Mouse (Mus musculus) right cerebral cortex, postnatal 14 days (tissue): ENCODE results near the gene Slc25a45.
A peak's percentile ranks its signal among the peaks of the same experiment; 100 is the strongest.
"Not testable (repeated sequence)": the region's sequence is repeated elsewhere in the genome, so short reads cannot be mapped to it uniquely, and the experiment has no call there.

Source experiments
- DNase-seq: peaks from one replicate; pipeline ENCODE4 v3.0.0; 2022

Slc25a45 gene

GRCm38 (mm10) chr19:5862335-5863085, 15.1 kb upstream of the Slc25a45 start:
- DNase-seq, result no peak

DNA sequence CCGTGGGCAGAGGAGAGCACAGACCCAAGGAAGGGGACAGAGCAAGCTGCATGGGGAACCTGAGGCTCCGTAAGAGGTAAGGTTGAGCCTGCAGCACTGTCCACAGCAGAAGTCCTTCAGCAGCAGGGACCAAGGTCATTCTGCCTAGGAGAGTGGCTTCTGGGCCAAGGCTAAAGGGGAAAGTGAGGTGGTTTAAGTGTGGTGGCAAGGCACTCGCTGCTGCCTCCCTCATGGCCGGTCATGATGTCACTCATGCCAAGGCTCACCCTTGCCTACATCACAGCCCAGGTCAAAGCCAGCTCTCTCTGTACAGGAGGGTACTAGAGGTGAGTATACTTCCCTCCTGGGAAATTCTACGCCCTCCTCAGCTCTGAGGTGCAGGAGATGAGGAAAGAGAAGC, 13.8 kb upstream of the Slc25a45 start:
- DNase-seq, result no peak

GRCm38 (mm10) chr19:5864710-5865398, 12.8 kb upstream of the Slc25a45 start:
- DNase-seq, result no peak

DNA sequence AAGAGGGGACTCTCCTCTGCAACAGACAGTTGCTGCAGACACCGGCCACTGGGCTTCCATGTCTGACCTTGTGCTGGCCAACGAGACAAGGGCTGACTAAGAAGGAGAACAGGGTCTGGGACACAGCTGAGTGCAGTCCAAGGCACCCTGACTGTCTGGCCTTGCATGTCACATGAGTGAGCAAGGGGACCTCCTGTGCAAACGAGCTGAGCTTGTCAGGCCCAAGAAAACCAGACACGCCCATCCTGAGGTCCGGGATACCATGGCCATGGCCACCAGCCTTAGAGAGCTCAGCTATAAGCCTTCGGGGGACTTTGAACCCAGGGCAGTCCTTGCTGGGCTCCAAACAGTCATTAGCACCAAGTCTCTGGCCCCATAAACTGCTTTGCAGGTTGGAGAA, 9.5 kb upstream of the Slc25a45 start:
- no peak for DNase-seq

GRCm38 (mm10) chr19:5871273-5871672, 6.3 kb upstream of the Slc25a45 start:
- no peak for DNase-seq

DNA sequence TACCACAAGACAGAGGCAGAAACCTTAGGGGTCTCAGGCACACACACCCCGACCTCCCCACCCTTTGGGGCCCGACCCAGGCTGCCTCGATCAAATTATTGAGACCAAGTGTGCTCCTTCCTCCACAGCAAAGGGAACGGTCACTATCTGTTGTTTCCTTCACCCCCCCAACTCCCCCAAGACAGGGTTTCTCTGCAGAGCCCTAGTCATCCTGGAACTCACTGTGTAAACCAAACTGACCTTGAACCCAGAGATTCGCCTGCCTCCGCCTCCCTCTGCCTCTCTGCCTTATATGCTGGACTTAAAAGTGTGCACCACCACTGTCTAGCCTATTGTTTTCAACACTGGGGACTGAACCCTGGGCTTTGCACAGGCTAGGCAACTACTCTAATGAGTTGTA, 5.9 kb upstream of the Slc25a45 start:
- DNase-seq, result no peak

DNA sequence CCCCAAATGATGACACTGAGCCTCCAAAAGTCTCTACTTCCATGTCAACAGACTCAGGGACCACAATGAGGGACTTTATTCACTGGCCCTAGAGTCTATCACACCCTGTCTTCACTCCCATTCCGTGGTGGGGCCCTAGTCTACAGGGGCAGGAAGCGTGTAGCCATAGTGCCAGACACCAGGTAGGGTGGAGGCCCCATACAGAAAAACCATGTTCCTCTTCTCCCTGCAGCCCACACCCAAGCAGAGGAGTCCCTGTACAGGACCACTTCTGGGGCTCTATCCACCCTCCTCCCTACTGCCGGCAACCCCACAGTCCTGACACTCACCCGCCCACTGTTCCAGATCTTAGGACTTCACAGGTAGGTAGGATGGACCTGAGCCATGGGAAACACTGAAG, 5.1 kb upstream of the Slc25a45 start:
- no peak for DNase-seq

DNA sequence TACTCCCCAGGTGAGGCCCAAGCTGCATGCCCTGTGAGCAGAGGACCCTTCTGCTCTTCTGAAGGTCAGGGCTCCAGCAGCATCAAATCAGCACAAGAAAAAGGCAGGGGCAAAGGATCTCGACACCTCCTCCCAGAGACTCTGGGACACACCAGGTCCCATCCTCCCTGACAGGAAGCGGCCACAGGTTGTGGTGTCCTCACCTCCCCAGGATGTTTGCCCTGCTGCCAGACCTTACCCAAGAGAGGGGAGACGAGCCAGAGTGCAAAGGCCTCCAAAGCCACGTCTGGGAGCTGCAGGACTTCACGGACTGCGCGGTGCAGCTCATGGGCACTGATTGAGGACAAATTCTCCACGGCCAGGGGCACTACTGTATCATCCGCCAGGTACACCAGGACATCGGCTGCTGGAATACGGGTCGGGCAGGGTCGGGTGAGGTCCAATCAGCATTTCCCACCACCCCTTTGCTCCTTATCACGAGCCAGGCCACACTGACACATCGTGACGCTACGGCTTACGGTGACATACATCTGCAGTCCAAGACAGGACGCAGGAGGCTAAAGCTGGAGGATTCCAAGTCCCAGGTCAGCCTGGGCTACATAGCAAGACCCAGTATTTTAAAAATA, 4.6 kb upstream of the Slc25a45 start:
- no peak for DNase-seq

- no peak for DNase-seq
Observed at GRCm38 (mm10) chr19:5874391-5874968, 3.1 kb upstream of the Slc25a45 start.

DNA sequence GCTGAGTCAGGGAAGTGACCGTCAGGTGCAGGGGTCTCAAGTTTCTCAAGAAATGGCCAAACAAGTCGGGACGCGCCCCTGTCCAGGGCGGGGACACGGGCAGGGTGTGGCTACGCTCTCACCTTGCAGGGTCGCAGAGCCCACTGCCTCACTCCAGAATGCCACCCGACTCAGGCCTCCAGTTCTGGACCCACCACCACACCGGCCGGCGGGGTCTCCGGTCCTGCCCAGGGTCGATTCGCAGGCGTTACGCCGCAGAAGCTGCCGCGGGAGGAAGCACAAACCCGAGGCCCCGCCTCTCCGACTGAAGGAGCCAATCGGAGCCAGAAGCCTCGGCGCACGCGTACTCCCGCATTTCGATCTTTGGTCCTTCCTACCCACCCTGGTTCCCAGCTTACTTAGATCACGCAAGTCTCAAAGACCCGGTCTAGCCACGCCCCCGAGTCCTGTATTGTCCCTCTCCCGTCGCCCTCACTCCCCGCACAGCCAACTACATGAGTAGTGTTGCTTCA, 2.6 kb upstream of the Slc25a45 start, which contains the start of gene Frmd8:
Gene Frmd8, minus strand, starts transcription at position 306 of the 512 bp plus-strand sequence.
- DNase-seq, result peak; percentile 91

- no peak for DNase-seq
Observed at GRCm38 (mm10) chr19:5878362-5878722, 734 bp downstream of the Slc25a45 start.

DNA sequence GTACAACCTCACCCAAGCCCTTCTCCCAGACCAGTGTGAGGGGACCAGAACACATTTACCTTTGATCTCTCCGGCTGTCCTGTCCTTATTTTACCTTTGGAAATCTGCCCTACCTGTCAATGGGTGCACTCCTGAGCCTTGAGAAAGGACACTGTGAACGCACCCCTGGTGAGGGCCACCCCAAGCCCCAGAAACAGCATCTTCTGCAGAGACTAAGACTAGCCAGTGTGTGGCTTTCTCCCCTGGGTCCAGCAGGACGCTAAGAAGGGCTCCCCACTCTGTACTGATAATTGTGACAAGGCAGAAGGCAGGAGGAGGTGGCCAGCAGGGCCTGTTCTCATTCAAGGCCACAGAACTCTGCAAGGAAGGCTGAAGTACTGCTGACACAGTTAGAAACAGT, 1.3 kb downstream of the Slc25a45 start:
- DNase-seq, result no peak

GRCm38 (mm10) chr19:5879735-5880134, 2.1 kb downstream of the Slc25a45 start:
- no peak for DNase-seq

DNA sequence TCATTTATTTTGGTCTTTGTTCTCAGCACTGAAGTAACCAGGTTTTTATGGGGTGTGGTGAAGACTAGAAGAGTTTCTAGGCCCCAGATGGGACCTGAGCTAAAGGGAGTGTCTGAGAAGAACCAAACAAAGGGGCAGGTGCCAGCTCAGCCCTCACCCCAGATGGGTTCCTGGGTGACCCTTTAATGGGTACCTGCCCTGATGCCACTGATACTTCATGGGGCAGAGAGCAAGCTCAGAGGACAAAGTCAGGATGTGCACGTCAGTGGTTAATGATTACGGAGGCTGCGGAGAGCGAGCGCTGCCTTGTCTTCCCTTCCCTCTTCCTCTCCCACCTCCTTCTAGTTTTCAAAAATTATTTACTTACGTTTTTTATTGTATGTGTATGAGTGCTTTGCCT, 3.5 kb downstream of the Slc25a45 start:
- DNase-seq, result no peak

DNA sequence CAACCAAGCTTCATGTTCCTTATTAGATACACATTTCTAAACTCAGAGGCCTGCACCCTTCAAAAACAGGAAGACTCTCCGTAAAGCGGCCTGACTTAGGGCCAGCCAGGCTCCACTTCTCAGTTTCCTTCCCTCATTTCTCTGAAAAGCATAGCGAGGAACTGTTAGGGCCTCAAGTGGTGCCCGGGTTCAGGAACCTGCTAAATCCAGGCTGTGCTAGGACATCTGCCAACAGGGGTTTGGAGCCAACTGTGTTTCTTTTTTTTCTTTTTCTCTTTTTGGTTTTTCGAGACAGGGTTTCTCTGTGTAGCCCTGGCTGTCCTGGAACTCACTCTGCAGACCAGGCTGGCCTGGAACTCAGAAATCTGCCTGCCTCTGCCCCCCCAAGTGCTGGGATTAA, 4.5 kb downstream of the Slc25a45 start:
- DNase-seq, result not testable (repeated sequence)

- no peak for DNase-seq
Observed at GRCm38 (mm10) chr19:5883935-5884334, 6.3 kb downstream of the Slc25a45 start.

- DNase-seq, result no peak
Observed at GRCm38 (mm10) chr19:5885838-5886237, 8.2 kb downstream of the Slc25a45 start.

- no peak for DNase-seq
Observed at GRCm38 (mm10) chr19:5887234-5887815, 9.7 kb downstream of the Slc25a45 start.

GRCm38 (mm10) chr19:5889211-5889610, 11.6 kb downstream of the Slc25a45 start:
- no peak for DNase-seq

DNA sequence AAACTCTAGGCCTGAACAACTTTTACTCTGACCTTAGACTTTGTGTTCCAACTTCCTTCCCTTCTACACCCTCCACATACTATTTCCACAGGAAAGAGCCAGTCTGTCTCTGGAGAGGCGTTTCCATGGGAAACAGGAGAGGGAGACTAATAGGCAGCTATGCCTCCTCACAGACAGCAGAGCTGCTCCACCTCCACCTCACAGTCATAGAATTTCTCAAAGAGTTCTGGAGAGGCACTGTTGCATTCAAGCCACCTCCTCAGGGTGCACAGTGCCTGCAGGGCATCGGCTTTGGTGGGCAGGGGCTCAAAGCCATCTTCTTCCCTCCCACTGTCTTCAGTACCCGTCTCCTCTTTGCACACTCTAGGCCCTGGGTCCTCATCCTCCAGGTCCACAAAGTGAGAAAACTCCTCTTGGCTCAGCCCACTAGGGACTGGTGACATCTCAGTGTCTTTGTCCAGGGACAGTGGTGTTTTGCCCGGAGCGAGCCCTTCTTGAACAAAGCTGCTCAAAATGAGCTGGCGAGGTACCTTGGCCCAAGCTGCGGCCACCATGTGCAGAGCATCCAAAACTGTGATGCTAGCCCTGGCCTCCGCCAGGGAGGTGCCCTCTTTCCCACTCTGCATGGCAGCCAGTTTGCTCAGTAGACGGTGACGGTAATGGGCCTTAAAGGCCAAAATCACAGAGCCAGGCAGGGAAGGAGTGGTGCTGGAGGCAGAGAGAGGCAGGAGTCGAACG, 14.1 kb downstream of the Slc25a45 start:
- no peak for DNase-seq

DNA sequence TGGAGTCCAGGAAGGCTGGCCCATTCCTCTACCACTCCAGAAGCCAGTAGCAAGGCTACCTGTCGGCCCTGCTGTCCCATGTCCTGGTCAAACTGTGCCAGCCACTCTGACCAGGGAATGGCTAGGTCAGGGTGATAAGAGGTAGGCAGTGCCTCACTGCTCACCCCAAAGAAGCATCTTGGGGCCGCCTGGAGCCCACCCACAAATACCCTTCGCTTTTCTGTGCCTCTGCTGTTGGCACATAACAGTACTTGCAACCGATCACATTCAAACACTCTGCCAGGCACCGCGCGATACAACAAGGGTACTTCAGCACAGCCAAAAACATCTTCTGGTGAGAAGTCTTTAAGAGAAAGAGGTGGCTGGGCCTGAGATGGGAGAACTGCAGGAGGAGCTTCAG, 14.7 kb downstream of the Slc25a45 start:
- no peak for DNase-seq

- no peak for DNase-seq
Observed at GRCm38 (mm10) chr19:5892735-5893134, 15.1 kb downstream of the Slc25a45 start.
